Mouse (Mus musculus) left cerebral cortex, postnatal 36 days (tissue): ENCODE data around the gene Duox1. TPM values are rescaled to one million over a fixed set of nuclear protein-coding genes. Genes with fewer than 3 reads are reported as not detected.
A peak's percentile ranks its signal among the peaks of the same experiment; 100 is the strongest.

Experiments
- DNase-seq, 2 experiments: peaks; one replicate each; pipeline ENCODE4 v3.0.0; 2021 to 2022; ENCODE audit warnings: low spot score in 2 of 2, mixed read lengths in 1 of 2
- intact Hi-C: fragments of 180-260 bp; cut with DNase I; formaldehyde crosslinking; loops from one replicate; pipeline ENCODE4 v1.15.1; 2025
- total RNA-seq, 2 experiments: library from RNA; stranded (reverse); gene quantifications; 2 replicates each; pipeline ENCODE4 v1.2.3; 2021

The Duox1 gene
- total RNA-seq, 2 experiments from 2014 or later: 0.05 TPM; not detected in 1

- intact Hi-C loops: loop anchor here (2.0 kb wide), 1 partner anchor 20 kb away; no protein-coding TSS in a partner anchor
- peak in 1 of 2 experiments; percentile 16 for DNase-seq
These were observed 52.9 kb downstream of the Duox1 start for GRCm38 (mm10) chr2:122368081-122368971.

- intact Hi-C loops: loop anchor here (2.0 kb wide), 1 partner anchor 20 kb away; no protein-coding TSS in a partner anchor
- peak; percentile 86 to 88 for DNase-seq
These were observed 53.7 kb downstream of the Duox1 start, which contains the start of gene Shf for GRCm38 (mm10) chr2:122368995-122369739. Gene Shf (minus strand): TSS chr2:122369162.

GRCm38 (mm10) chr2:122370101-122370750, 54.8 kb downstream of the Duox1 start:
- DNase-seq: peak in 1 of 2 experiments; percentile 2
- intact Hi-C loops: no loop called here

GRCm38 (mm10) chr2:122372067-122372466, 56.6 kb downstream of the Duox1 start:
- intact Hi-C loops: no loop called here
- no peak for DNase-seq

- intact Hi-C loops: no loop called here
- no peak for DNase-seq
These were observed 57.1 kb downstream of the Duox1 start for GRCm38 (mm10) chr2:122372541-122372940.

GRCm38 (mm10) chr2:122374012-122374411, 58.5 kb downstream of the Duox1 start:
- intact Hi-C loops: loop anchor here (2.0 kb wide), 1 partner anchor 255 kb away; the partner anchor contains the start of gene Spg11
- DNase-seq: no peak

GRCm38 (mm10) chr2:122374666-122375331, 59.3 kb downstream of the Duox1 start:
- intact Hi-C loops: loop anchor here (2.0 to 5.0 kb wide), 4 partner anchors 67 to 256 kb away; partner anchors contain the start of gene Spg11
- DNase-seq: no peak

- intact Hi-C loops: loop anchor here (2.0 to 5.0 kb wide), 4 partner anchors 68 to 257 kb away; partner anchors contain the start of gene Spg11
- DNase-seq: peak; percentile 95 to 96
These were observed 60.0 kb downstream of the Duox1 start for GRCm38 (mm10) chr2:122375391-122375991.

- intact Hi-C loops: loop anchor here (5.0 kb wide), 3 partner anchors 69 to 241 kb away; no protein-coding TSS in a partner anchor
These were observed 60.6 kb downstream of the Duox1 start for GRCm38 (mm10) chr2:122376041-122376561.

GRCm38 (mm10) chr2:122377215-122377674, 61.8 kb downstream of the Duox1 start:
- peak; percentile 97 to 99 for DNase-seq
- intact Hi-C loops: loop anchor here (5.0 kb wide), 3 partner anchors 70 to 240 kb away; no protein-coding TSS in a partner anchor

More at GRCm38 (mm10) chr2:122376041-122376561, 60.6 kb downstream of the Duox1 start:
- DNase-seq: peak in 1 of 2 experiments; percentile 64

- DNase-seq: peak; percentile 78 to 79
- intact Hi-C loops: loop anchor here (1.0 to 5.0 kb wide), 4 partner anchors 29 to 240 kb away; no protein-coding TSS in a partner anchor
These were observed 62.3 kb downstream of the Duox1 start for GRCm38 (mm10) chr2:122377751-122378246.

- intact Hi-C loops: loop anchor here (1.0 to 5.0 kb wide), 4 partner anchors 30 to 239 kb away; no protein-coding TSS in a partner anchor
- peak in 1 of 2 experiments; percentile 23 for DNase-seq
These were observed 63.2 kb downstream of the Duox1 start for GRCm38 (mm10) chr2:122378421-122379291.

- intact Hi-C loops: loop anchor here (5.0 kb wide), 3 partner anchors 72 to 238 kb away; no protein-coding TSS in a partner anchor
- no peak for DNase-seq
These were observed 63.8 kb downstream of the Duox1 start for GRCm38 (mm10) chr2:122379292-122379650.

GRCm38 (mm10) chr2:122380768-122381311, 65.4 kb downstream of the Duox1 start:
- intact Hi-C loops: loop anchor here (1.0 to 10.0 kb wide), 3 partner anchors 86 to 374 kb away; no protein-coding TSS in a partner anchor
- DNase-seq: peak; percentile 44 to 62

- DNase-seq: no peak
- intact Hi-C loops: loop anchor here (1.0 to 10.0 kb wide), 3 partner anchors 86 to 373 kb away; no protein-coding TSS in a partner anchor
These were observed 66.0 kb downstream of the Duox1 start for GRCm38 (mm10) chr2:122381329-122382103.
